Mouse (Mus musculus) limb, embryonic 13.5 days (tissue): ENCODE results near the gene Prickle3. TPM values are rescaled to one million over a fixed set of nuclear protein-coding genes. Genes with fewer than 3 reads are reported as not detected.

Experiments used
- ATAC-seq: fragments of 200-750 bp; cut with Nextera tagmentation; 2 replicates; pipeline ENCODE4 v1.8.0; 2017; ENCODE audit warnings: low read depth, moderate number of reproducible peaks, moderate TSS enrichment; ENCODE audit not compliant: low FRiP score
- H3K27ac ChIP-seq: fragments of 300-500 bp; sonication (generic); 2 replicates; pipeline ENCODE4 v1.5.1; 2015; ENCODE audit warnings: inconsistent platforms, mild to moderate bottlenecking, moderate library complexity
- H3K27me3 ChIP-seq: fragments of 300-500 bp; sonication (generic); 2 replicates; pipeline ENCODE4 v1.6.1; 2015; ENCODE audit warnings: mild to moderate bottlenecking, inconsistent platforms
- H3K36me3 ChIP-seq: fragments of 300-500 bp; sonication (generic); 2 replicates; pipeline ENCODE4 v1.6.1; 2015; ENCODE audit warnings: inconsistent platforms, mild to moderate bottlenecking, moderate library complexity
- H3K4me1 ChIP-seq: fragments of 300-500 bp; sonication (generic); 2 replicates; pipeline ENCODE4 v1.6.1; 2015; ENCODE audit warnings: inconsistent platforms
- H3K4me2 ChIP-seq: fragments of 300-500 bp; sonication (generic); replicated peaks from 2 replicates; pipeline ENCODE4 v1.6.1; 2015; ENCODE audit warnings: inconsistent platforms, mild to moderate bottlenecking, moderate library complexity
- H3K4me3 ChIP-seq: fragments of 300-500 bp; sonication (generic); 2 replicates; pipeline ENCODE4 v1.5.1; 2015; ENCODE audit warnings: moderate library complexity, mild to moderate bottlenecking, inconsistent platforms
- H3K9ac ChIP-seq: fragments of 300-500 bp; sonication (generic); 2 replicates; pipeline ENCODE4 v1.6.1; 2015; ENCODE audit warnings: mild to moderate bottlenecking, inconsistent platforms
- H3K9me3 ChIP-seq: fragments of 300-500 bp; sonication (generic); 2 replicates; pipeline ENCODE4 v1.6.1; 2016; ENCODE audit warnings: inconsistent platforms
- WGBS: fragments of 180-500 bp; shearing (Covaris S2); methylation state at CpG from one replicate; pipeline ENCODE4 v1.1.7; 2015; 5-methylcytosine and 5-hydroxymethylcytosine counted together
- polyA plus RNA-seq: library from polyadenylated mRNA; unstranded; fragments of >200 nt; fragmentation: Nextera tagmentation; extraction: Ambion mirVana; gene quantifications from 2 replicates; pipeline ENCODE4 v1.2.1, GENCODE M21; 2015

The Prickle3 gene
- polyA plus RNA-seq, 1 experiment from 2014 or later, result 10.0 TPM

- no peaks in the 10 kb centered on the region for H3K9me3 ChIP-seq
- 14% methylated on average over 15 of the region's 15 CpGs for WGBS
These were observed 1.1 kb downstream of the Prickle3 start for GRCm38 (mm10) chrX:7658031-7658784.

DNA sequence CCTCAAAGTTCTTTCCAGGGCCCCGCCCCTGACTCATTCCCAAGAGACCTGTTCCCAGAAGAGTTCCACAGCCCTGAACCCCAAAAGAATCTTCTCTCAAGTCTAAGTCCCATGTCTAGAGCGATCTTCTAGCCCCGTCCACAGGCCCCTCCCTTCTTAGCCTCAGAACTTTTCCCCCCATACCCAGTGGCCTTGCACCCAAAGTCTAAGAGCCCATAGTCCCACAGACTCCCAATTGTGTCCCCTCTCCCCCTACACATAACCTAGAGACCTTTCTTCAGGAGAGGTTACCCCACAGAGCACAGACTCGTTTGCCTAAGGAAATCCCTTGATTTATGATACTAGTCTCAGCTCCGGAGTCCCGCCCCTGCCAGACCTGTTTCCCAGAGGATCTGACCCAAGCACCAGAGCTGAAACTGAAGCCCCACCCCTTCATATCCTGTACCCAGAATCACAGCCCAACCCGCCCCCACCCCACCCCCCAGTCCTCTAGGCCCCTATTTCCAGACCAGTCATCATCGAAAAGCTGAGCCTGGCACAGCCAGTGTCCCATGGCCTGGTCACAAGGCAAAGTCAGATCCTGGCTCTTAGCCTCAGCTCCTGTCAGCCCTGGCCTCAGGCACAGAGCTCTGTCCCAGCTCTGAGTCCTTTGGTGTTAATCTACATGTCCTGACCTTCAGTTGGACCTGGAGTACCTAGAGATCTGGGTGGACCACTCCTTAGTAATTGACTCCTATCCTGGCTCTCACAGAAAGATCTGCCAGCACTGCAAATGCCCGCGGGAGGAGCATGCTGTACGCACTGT is 1.9 kb downstream of the Prickle3 start:
- no peaks in the 10 kb centered on the region for H3K9me3 ChIP-seq
- H3K4me3 ChIP-seq, result peak overlapping the region; percentile 51
- H3K4me1 ChIP-seq, result peaks cover 11% of the 10 kb centered on the region; the same call in 1 of the 2 replicates
- 48% methylated on average over 11 of the region's 11 CpGs for WGBS
- peak; percentile 6; the same call in 1 of the 2 replicates for ATAC-seq
- no peak overlapping the region for H3K9ac ChIP-seq
- H3K27ac ChIP-seq, result no peak overlapping the region
- no peaks in the 10 kb centered on the region for H3K36me3 ChIP-seq
- peak overlapping the region; percentile 65 for H3K4me2 ChIP-seq
- H3K27me3 ChIP-seq, result no peaks in the 10 kb centered on the region

More at GRCm38 (mm10) chrX:7658031-7658784, 1.1 kb downstream of the Prickle3 start:
- H3K36me3 ChIP-seq, result no peaks in the 10 kb centered on the region
- peak overlapping the region; percentile 65 for H3K4me2 ChIP-seq
- H3K27ac ChIP-seq, result peak overlapping the region; percentile 33
- peak overlapping the region; percentile 70 for H3K9ac ChIP-seq
- peak overlapping the region; percentile 51 for H3K4me3 ChIP-seq
- H3K4me1 ChIP-seq, result peaks cover 11% of the 10 kb centered on the region; the same call in 1 of the 2 replicates
- no peaks in the 10 kb centered on the region for H3K27me3 ChIP-seq
- ATAC-seq, result peak; percentile 54

DNA sequence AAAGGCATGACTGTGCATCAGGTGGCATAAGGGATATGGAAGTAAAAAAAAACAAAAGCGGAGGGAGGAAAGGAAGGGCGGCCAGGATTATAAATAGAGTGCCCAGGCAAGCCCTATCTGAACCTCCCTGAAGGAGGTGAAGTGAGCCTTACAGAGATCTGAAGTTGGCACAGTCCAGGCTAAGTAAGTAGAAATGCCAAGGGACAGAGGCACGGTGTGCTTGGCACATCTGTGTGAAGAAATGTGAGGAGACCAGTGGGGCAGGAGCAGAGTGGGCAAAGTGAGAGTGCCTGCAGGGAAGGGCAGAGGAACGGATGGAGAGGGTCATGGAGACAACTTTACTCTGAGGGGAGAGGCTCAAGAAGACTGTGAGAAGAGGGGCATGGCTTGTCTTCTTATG is 4.0 kb downstream of the Prickle3 start:
- H3K4me2 ChIP-seq, result no peak overlapping the region
- peaks cover 11% of the 10 kb centered on the region; the same call in 1 of the 2 replicates for H3K4me1 ChIP-seq
- no peak for ATAC-seq
- no peak overlapping the region for H3K4me3 ChIP-seq
- H3K9ac ChIP-seq, result no peak overlapping the region
- H3K27me3 ChIP-seq, result no peaks in the 10 kb centered on the region
- H3K36me3 ChIP-seq, result peaks cover 6% of the 10 kb centered on the region
- WGBS, result 77% methylated on average over 4 of the region's 4 CpGs
- no peak overlapping the region for H3K27ac ChIP-seq
- H3K9me3 ChIP-seq, result no peaks in the 10 kb centered on the region

DNA sequence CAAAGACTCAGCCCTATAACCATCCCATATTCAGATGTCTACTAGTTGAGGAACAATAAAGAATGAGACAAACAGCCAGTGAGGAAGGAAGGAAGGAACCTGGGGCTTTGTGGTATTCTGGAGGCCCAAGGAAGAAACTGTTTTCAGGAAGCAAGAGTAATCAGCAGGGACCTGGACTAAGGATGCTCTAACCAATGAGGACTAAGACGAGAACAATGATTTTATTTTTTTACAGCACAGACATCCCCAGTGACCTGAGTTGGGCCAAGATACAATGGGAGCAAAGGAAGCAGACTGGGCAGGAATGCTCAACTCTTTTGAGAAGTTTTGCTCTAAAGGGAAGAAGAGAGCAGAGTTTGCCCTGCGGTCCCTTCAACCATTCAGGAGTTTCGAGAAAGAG is 5.9 kb downstream of the Prickle3 start:
- H3K36me3 ChIP-seq, result peaks cover 17% of the 10 kb centered on the region
- WGBS, result 81% methylated on average over 3 of the region's 3 CpGs
- no peak overlapping the region for H3K27ac ChIP-seq
- H3K9ac ChIP-seq, result no peak overlapping the region
- H3K4me2 ChIP-seq, result no peak overlapping the region
- ATAC-seq, result no peak
- peaks cover 10% of the 10 kb centered on the region; the same call in 1 of the 2 replicates for H3K4me1 ChIP-seq
- no peaks in the 10 kb centered on the region for H3K27me3 ChIP-seq
- no peaks in the 10 kb centered on the region for H3K9me3 ChIP-seq
- no peak overlapping the region for H3K4me3 ChIP-seq

- Histone ChIP-seq H3K9me3 (no peaks in the 10 kb centered on the region), H3K27me3 (no peaks in the 10 kb centered on the region), H3K27ac (no peak overlapping the region), H3K9ac (no peak overlapping the region), H3K4me3 (no peak overlapping the region), H3K4me1 (no peaks in the 10 kb centered on the region), H3K36me3 (peaks cover 23% of the 10 kb centered on the region), H3K4me2 (no peak overlapping the region)
- ATAC-seq, result no peak
- 94% methylated on average over 11 of the region's 11 CpGs for WGBS
These were observed 7.7 kb downstream of the Prickle3 start for GRCm38 (mm10) chrX:7664791-7665190.

GRCm38 (mm10) chrX:7665739-7666502 is 8.9 kb downstream of the Prickle3 start:
- Histone ChIP-seq H3K9me3 (no peaks in the 10 kb centered on the region), H3K27ac (no peak overlapping the region), H3K27me3 (no peaks in the 10 kb centered on the region), H3K36me3 (peaks cover 23% of the 10 kb centered on the region), H3K4me2 (no peak overlapping the region), H3K4me1 (no peaks in the 10 kb centered on the region), H3K4me3 (no peak overlapping the region), H3K9ac (no peak overlapping the region)
- WGBS, result 74% methylated on average over 21 of the region's 21 CpGs
- ATAC-seq, result no peak

DNA sequence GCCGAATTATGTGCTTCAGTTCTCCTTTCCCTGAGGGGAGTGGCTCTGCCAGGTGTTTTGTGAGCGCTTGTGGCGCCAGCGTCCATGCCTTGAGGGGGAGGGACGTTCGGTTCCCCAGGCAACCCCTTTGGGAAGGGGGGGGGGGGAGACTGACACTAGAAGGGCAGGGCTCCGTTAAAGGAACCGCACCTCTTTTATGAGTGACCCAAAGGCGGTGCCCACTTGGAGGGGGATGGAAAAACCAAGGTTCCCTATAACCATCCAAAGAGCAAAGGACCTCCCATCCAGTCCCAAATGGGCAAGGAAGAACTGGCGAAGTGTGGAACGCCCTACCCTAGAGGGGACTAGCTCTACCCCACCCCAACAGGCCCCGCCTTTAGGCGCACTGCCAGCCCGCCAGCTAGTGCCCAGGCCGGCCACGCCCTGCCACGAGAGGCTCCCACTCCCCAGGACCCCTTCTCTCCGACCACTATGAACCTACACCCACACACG is 13.4 kb downstream of the Prickle3 start:
- Histone ChIP-seq H3K27me3 (no peaks in the 10 kb centered on the region), H3K36me3 (peaks cover 19% of the 10 kb centered on the region), H3K27ac (peak overlapping the region; percentile 55; the same call in 1 of the 2 replicates), H3K4me3 (peak overlapping the region; percentile 52), H3K9ac (peak overlapping the region; percentile 66; the same call in 1 of the 2 replicates), H3K9me3 (no peaks in the 10 kb centered on the region), H3K4me2 (peak overlapping the region; percentile 62), H3K4me1 (peaks cover 18% of the 10 kb centered on the region)
- 22% methylated on average over 15 of the region's 19 CpGs for WGBS
- ATAC-seq, result peak; percentile 49

DNA sequence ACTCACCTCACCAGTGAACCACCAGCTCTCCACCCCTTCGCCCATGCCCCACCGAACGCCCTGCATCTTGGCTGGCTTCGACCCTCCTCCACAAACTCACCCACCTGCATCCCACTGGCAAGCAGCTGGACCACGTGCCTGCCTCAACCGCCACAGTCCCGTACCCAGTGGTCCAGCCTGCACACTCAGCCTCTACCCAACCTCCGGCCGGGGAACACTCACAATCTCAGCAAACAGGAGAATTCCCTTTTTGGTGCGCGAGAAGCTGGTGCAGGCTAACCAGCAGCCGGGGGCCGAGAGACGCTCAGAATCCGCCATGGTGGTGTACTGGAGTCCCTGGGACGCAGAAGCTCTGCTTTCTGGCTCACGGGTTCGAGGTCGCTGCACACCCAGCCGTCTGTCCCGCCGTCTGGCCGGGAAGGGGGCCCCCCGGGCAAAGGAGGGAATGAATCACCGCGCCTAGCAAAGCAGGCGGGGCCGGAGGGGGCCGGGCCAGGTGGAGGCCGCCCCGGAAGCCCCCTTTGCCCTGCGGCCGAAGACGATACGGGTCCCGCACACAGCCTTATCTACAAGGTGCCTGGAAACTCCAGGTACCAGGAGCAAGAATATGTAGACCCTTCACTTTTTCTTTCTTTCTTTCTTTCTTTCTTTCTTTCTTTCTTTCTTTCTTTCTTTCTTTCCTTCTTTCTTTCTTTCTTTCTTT is 14.0 kb downstream of the Prickle3 start, which contains the start of gene Plp2:
Plp2 (minus strand) TSS at position 470 of the 703 bp plus-strand sequence.
- Histone ChIP-seq H3K27ac (peak within 1 kb of the TSS; percentile 55; the same call in 1 of the 2 replicates), H3K27me3 (no peaks in the 10 kb centered on the region), H3K4me1 (peaks cover 18% of the 10 kb centered on the region), H3K9me3 (no peaks in the 10 kb centered on the region), H3K4me3 (peak within 1 kb of the TSS; percentile 52), H3K9ac (peak within 1 kb of the TSS; percentile 66), H3K36me3 (peaks cover 17% of the 10 kb centered on the region), H3K4me2 (peak within 1 kb of the TSS; percentile 62)
- WGBS, result 18% methylated on average over 33 of the region's 36 CpGs
- peak; percentile 45 for ATAC-seq

DNA sequence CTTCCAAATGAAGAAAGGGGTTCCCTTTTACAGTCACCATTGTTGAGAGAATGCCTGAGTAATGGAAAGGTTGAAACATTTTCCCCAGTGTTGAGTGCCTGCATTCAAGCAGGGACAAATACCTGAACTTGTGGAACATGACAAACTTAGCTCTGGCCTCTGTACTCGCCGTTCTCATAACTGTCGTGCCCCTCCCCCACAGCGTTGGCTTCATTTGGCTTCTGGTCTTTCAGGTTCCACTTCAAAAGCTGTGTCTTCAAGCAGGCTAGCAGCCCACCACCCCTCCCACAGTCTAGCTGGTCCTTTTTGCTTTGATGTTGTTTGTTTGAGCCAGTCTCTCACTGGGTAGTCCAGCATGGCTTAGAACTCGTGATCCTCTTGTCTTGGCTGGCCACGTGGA is 15.7 kb downstream of the Prickle3 start:
- Histone ChIP-seq H3K9me3 (no peaks in the 10 kb centered on the region), H3K36me3 (peaks cover 6% of the 10 kb centered on the region; the same call in 1 of the 2 replicates), H3K4me1 (peaks cover 18% of the 10 kb centered on the region), H3K9ac (no peak overlapping the region), H3K4me3 (no peak overlapping the region), H3K27ac (no peak overlapping the region), H3K27me3 (no peaks in the 10 kb centered on the region), H3K4me2 (no peak overlapping the region)
- no peak for ATAC-seq
- WGBS, result 38% methylated on average over 6 of the region's 6 CpGs

DNA sequence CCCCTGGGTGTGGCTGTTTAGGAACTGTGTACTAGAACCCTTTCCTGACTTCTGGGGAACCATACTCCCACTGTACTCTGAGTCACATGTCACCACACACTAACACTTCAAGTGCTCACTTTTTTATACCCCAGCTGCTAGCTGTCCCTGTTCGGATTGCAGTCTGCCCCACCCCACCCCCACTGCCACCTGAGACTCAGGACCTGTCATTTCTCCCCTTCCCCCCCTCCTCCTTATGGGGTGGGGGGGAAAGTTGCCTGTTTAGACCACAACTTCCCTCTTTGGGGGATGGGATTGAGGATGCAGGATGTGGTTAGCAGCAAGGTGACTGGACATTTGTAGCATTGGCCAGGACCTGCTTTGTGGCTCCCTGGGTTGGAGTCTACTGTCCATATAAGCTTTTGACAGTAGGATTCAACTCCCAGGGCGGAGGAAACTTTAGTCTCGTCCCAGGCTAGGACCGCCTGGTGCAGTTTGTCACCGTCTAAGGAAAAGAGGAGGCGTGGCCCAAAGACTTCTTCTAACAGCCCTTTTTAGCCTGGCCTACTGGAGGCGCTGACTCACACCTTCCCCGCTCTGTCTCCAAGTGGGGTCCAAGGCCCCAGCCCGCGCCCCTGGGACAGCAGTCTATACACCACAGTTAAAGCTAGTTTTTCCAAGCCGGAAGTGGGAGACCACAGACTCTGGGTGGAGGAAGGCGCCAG is 16.7 kb downstream of the Prickle3 start:
- Histone ChIP-seq H3K4me1 (peaks cover 18% of the 10 kb centered on the region), H3K9me3 (no peaks in the 10 kb centered on the region), H3K36me3 (peaks cover 5% of the 10 kb centered on the region; the same call in 1 of the 2 replicates), H3K9ac (no peak overlapping the region), H3K27ac (peak overlapping the region; percentile 70; the same call in 1 of the 2 replicates), H3K4me3 (peak overlapping the region; percentile 29; the same call in 1 of the 2 replicates), H3K4me2 (peak overlapping the region; percentile 57), H3K27me3 (no peaks in the 10 kb centered on the region)
- WGBS, result 23% methylated on average over 12 of the region's 12 CpGs
- peak; percentile 1; the same call in 1 of the 2 replicates for ATAC-seq
